Mouse (Mus musculus): ENCODE measurements around the gene Crmp1. TPM values are rescaled to one million over a fixed set of nuclear protein-coding genes. Genes with fewer than 3 reads are reported as not detected.

The Crmp1 gene
- polyA plus RNA-seq, 1 experiment from 2014 or later = 8.5 TPM

DNA sequence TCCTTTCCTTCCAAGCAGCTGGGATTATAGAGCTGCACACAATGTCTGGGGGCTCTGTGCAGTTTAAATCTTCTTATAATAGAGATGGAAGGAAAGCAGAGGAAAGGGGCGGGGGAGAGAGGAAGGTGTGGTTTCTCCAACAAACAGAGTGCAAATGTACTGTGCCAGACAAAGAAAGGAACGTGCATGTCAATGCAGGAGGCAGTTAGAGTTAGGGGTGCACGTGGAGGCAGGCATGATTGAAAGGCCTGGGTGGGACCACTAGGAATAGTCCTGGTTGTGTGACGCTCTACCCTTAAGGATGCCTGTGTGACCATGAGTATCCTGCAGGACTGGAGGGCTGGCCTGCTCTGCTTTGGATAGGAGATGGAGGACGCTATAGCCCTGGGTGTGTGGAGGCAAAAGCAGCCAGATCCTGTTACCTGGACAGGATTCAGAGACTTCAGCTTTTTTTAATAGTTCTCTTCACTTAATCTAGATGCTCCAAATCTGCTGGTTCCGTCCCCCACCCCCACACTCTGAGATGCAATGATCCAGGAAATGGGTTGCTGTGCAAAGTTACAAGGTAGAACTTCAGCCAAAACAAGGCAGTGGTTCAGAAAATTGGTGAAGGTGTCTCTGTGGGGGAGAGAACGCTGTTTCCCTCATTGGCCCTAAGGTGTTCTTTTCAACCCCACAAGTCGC, 88.9 kb downstream of the Crmp1 start:
- H3K36me3 ChIP-seq (ENCODE audit: control insufficient read depth, insufficient read depth, low read length) = 0 out of 2 replicates have a peak, but pooled peaks cover 6% of the 10 kb centered on the region
- no peak overlapping the region for H3K9ac ChIP-seq (ENCODE audit: low read length)
- no peak overlapping the region for H3K4me2 ChIP-seq (ENCODE audit: low read length)
- H3K27me3 ChIP-seq (ENCODE audit: control insufficient read depth, insufficient read depth, low read length) = peaks cover 2% of the 10 kb centered on the region; the same call in 1 of the 2 replicates
- H3K4me3 ChIP-seq (ENCODE audit: control insufficient read depth in 1 of 2, insufficient read depth in 1 of 2, low read depth in 1 of 2, low read length in 2 of 2) = no peak overlapping the region
- no peak overlapping the region for H3K27ac ChIP-seq (replicated peaks in 1 of 2; ENCODE audit: control insufficient read depth in 1 of 2, insufficient read depth in 1 of 2, low read depth in 2 of 2, low read length in 2 of 2)
- H3K4me1 ChIP-seq (ENCODE audit: control insufficient read depth in 2 of 2, insufficient read depth in 2 of 2, low read length in 2 of 2) = no peaks in the 10 kb centered on the region; a peak in 1 of 4 replicates
- no peaks in the 10 kb centered on the region for H3K9me3 ChIP-seq (ENCODE audit: control insufficient read depth, low read length)
- 77% methylated on average over 8 of the region's 8 CpGs for WGBS
- no peak for ATAC-seq (ENCODE audit: insufficient number of reproducible peaks, insufficient read depth, low FRiP score, low read depth)

DNA sequence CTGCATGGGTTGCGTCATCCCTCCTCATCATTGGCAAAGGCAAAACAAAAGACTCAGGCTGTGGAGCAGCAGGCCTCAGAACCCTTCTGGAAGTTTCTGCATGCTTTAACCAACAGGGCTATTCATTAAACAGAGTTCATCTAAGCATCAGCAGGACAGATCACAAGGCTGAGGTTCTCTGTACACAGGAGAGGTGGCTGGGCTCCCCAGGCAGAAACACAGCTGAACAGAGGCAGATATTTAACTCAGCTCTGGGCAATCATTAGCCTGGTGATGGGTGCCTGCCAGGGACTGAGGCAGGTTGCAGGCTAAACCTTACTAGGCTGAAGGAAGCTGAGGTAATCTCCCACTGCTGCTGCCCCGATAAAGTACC, 89.4 kb downstream of the Crmp1 start:
- H3K4me1 ChIP-seq (ENCODE audit: control insufficient read depth in 2 of 2, insufficient read depth in 2 of 2, low read length in 2 of 2) = peaks cover under 1 to 2% of the 10 kb centered on the region in 2 experiments; a peak in 2 of 4 replicates
- peaks cover 5% of the 10 kb centered on the region; the same call in 1 of the 2 replicates for H3K27me3 ChIP-seq (ENCODE audit: control insufficient read depth, insufficient read depth, low read length)
- H3K4me2 ChIP-seq (ENCODE audit: low read length) = no peak overlapping the region
- no peaks in the 10 kb centered on the region for H3K9me3 ChIP-seq (ENCODE audit: control insufficient read depth, low read length)
- no peak for ATAC-seq (ENCODE audit: insufficient number of reproducible peaks, insufficient read depth, low FRiP score, low read depth)
- no peak overlapping the region for H3K9ac ChIP-seq (ENCODE audit: low read length)
- no peak overlapping the region for H3K27ac ChIP-seq (replicated peaks in 1 of 2; ENCODE audit: control insufficient read depth in 1 of 2, insufficient read depth in 1 of 2, low read depth in 2 of 2, low read length in 2 of 2)
- 86% methylated on average over 2 of the region's 2 CpGs for WGBS
- no peak overlapping the region for H3K4me3 ChIP-seq (ENCODE audit: control insufficient read depth in 1 of 2, insufficient read depth in 1 of 2, low read depth in 1 of 2, low read length in 2 of 2)
- H3K36me3 ChIP-seq (ENCODE audit: control insufficient read depth, insufficient read depth, low read length) = 0 out of 2 replicates have a peak, but pooled peaks cover 1% of the 10 kb centered on the region

DNA sequence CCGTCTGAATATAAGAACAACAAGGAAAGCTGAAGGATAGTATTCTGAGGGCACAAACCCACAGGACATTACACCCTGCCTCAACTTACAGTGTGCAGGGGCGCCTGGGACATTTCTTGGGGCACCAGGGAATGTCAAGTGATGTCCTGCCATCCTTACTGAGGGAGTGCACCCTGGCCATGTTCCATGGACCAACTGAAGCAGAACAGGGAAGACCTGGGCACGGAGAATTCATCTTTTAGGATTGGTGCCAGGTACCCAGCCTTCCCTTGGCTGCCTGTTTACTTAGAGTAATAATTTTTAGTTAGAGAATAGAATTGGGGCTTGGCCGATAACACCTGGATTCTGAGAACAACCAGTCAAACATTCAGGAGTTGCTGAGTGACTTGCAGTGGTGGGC, 90.3 kb downstream of the Crmp1 start:
- 72% methylated on average over 4 of the region's 4 CpGs for WGBS
- H3K4me3 ChIP-seq (ENCODE audit: control insufficient read depth in 1 of 2, insufficient read depth in 1 of 2, low read depth in 1 of 2, low read length in 2 of 2) = no peak overlapping the region
- no peaks in the 10 kb centered on the region for H3K36me3 ChIP-seq (ENCODE audit: control insufficient read depth, insufficient read depth, low read length)
- no peak overlapping the region for H3K9ac ChIP-seq (ENCODE audit: low read length)
- no peaks in the 10 kb centered on the region for H3K9me3 ChIP-seq (ENCODE audit: control insufficient read depth, low read length)
- H3K4me1 ChIP-seq (ENCODE audit: control insufficient read depth in 2 of 2, insufficient read depth in 2 of 2, low read length in 2 of 2) = peaks cover 4 to 6% of the 10 kb centered on the region in 2 experiments; a peak in 2 of 4 replicates
- H3K27ac ChIP-seq (replicated peaks in 1 of 2; ENCODE audit: control insufficient read depth in 1 of 2, insufficient read depth in 1 of 2, low read depth in 2 of 2, low read length in 2 of 2) = no peak overlapping the region
- peaks cover 6% of the 10 kb centered on the region; the same call in 1 of the 2 replicates for H3K27me3 ChIP-seq (ENCODE audit: control insufficient read depth, insufficient read depth, low read length)
- ATAC-seq (ENCODE audit: insufficient number of reproducible peaks, insufficient read depth, low FRiP score, low read depth) = no peak
- no peak overlapping the region for H3K4me2 ChIP-seq (ENCODE audit: low read length)

- H3K36me3 ChIP-seq (ENCODE audit: control insufficient read depth, insufficient read depth, low read length) = no peaks in the 10 kb centered on the region
- no peak overlapping the region for H3K4me3 ChIP-seq (ENCODE audit: control insufficient read depth in 1 of 2, insufficient read depth in 1 of 2, low read depth in 1 of 2, low read length in 2 of 2)
- no peak overlapping the region for H3K27ac ChIP-seq (replicated peaks in 1 of 2; ENCODE audit: control insufficient read depth in 1 of 2, insufficient read depth in 1 of 2, low read depth in 2 of 2, low read length in 2 of 2)
- no peak overlapping the region for H3K4me2 ChIP-seq (ENCODE audit: low read length)
- peaks cover 16 to 24% of the 10 kb centered on the region in 2 experiments for H3K4me1 ChIP-seq (ENCODE audit: control insufficient read depth in 2 of 2, insufficient read depth in 2 of 2, low read length in 2 of 2)
- no peak overlapping the region for H3K9ac ChIP-seq (ENCODE audit: low read length)
- ATAC-seq (ENCODE audit: insufficient number of reproducible peaks, insufficient read depth, low FRiP score, low read depth) = no peak
- H3K9me3 ChIP-seq (ENCODE audit: control insufficient read depth, low read length) = no peaks in the 10 kb centered on the region
- WGBS = 83% methylated on average over 3 of the region's 3 CpGs
- H3K27me3 ChIP-seq (ENCODE audit: control insufficient read depth, insufficient read depth, low read length) = peaks cover 9% of the 10 kb centered on the region; the same call in 1 of the 2 replicates
Observed at GRCm38 (mm10) chr5:37335061-37335460, 93.3 kb downstream of the Crmp1 start.

DNA sequence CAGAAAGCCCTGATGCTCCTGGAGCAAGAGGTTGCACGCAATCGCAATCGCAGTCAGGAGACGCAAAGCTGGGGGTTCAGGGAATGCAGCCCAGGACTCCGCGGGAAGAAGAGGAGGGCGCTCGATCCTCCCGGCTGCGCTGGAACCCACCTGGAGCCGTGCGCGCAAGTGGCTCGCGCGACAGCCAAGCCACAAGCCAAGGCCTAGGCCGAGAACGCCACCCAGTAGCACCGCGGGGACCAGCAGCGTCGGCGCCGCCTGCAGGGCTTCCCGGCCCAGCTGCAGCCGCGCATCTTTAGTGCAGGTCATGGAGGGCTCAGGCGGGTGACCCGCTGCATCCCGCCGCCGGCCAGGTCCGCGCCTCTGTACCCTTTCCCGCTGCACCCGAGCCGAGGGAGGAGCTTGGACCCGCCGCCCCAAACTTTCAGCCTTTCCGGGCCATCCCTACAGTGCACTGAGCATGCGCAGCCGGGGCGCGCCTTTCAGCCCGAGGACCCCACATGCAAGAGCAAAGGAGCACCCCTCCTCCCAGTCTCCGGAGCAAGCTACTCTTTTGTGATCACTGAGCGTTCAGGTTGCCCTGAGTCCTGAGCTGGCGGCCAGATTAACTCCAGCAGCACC, 94.9 kb downstream of the Crmp1 start, which contains the start of gene Evc:
Gene Evc, minus strand, starts transcription at position 410 of the 621 bp plus-strand sequence.
- peaks cover 16 to 24% of the 10 kb centered on the region in 2 experiments for H3K4me1 ChIP-seq (ENCODE audit: control insufficient read depth in 2 of 2, insufficient read depth in 2 of 2, low read length in 2 of 2)
- no peak for ATAC-seq (ENCODE audit: insufficient number of reproducible peaks, insufficient read depth, low FRiP score, low read depth)
- WGBS = under 1% methylated on average over 39 of the region's 48 CpGs
- H3K4me3 ChIP-seq (ENCODE audit: control insufficient read depth in 1 of 2, insufficient read depth in 1 of 2, low read depth in 1 of 2, low read length in 2 of 2) = peak within 1 kb of the TSS; percentile 70 to 73
- H3K27ac ChIP-seq (replicated peaks in 1 of 2; ENCODE audit: control insufficient read depth in 1 of 2, insufficient read depth in 1 of 2, low read depth in 2 of 2, low read length in 2 of 2) = no peak within 1 kb of the TSS
- peak within 1 kb of the TSS; percentile 75 for H3K9ac ChIP-seq (ENCODE audit: low read length)
- no peaks in the 10 kb centered on the region for H3K36me3 ChIP-seq (ENCODE audit: control insufficient read depth, insufficient read depth, low read length)
- peaks cover 9% of the 10 kb centered on the region; the same call in 1 of the 2 replicates for H3K27me3 ChIP-seq (ENCODE audit: control insufficient read depth, insufficient read depth, low read length)
- peak within 1 kb of the TSS; percentile 97 for H3K4me2 ChIP-seq (ENCODE audit: low read length)
- no peaks in the 10 kb centered on the region for H3K9me3 ChIP-seq (ENCODE audit: control insufficient read depth, low read length)

- Histone ChIP-seq H3K27me3 (ENCODE audit: control insufficient read depth, insufficient read depth, low read length) (peaks cover 9% of the 10 kb centered on the region; the same call in 1 of the 2 replicates), H3K4me1 (ENCODE audit: control insufficient read depth in 2 of 2, insufficient read depth in 2 of 2, low read length in 2 of 2) (peaks cover 16 to 24% of the 10 kb centered on the region in 2 experiments), H3K27ac (replicated peaks in 1 of 2; ENCODE audit: control insufficient read depth in 1 of 2, insufficient read depth in 1 of 2, low read depth in 2 of 2, low read length in 2 of 2) (peak overlapping the region in 1 of 2 experiments; percentile 25; a peak in 2 of 4 replicates), H3K4me3 (ENCODE audit: control insufficient read depth in 1 of 2, insufficient read depth in 1 of 2, low read depth in 1 of 2, low read length in 2 of 2) (peak overlapping the region in 1 of 2 experiments; percentile 54; a peak in 2 of 4 replicates), H3K36me3 (ENCODE audit: control insufficient read depth, insufficient read depth, low read length) (no peaks in the 10 kb centered on the region), H3K4me2 (ENCODE audit: low read length) (peak overlapping the region; percentile 75), H3K9me3 (ENCODE audit: control insufficient read depth, low read length) (no peaks in the 10 kb centered on the region), H3K9ac (ENCODE audit: low read length) (peak overlapping the region; percentile 72)
- 33% methylated on average over 3 of the region's 3 CpGs for WGBS
- no peak for ATAC-seq (ENCODE audit: insufficient number of reproducible peaks, insufficient read depth, low FRiP score, low read depth)
Observed at GRCm38 (mm10) chr5:37337696-37338095, 96.0 kb downstream of the Crmp1 start.

DNA sequence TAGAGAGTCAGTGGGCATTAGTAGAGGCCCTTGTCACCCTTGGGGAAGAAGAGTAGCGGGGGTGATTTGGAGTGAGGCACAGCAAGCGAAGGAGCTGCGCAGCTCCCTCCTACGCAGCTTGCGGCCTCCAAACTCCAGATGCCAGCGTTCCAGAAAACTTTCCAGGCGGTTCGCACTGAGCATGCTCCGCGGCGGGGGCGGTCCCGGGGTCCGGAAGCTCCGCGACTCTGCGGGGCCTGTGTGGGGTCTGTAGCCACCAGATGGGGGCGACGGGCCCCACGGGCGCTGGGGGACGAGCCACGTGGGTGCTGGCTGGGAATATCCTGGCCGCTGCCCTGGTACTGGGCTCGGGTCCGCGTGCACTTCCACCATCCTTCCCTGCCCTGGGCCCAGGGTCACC, 96.5 kb downstream of the Crmp1 start, which contains the start of gene Evc2:
Gene Evc2, plus strand, starts transcription at position 212 of the 400 bp plus-strand sequence.
- peaks cover 16 to 24% of the 10 kb centered on the region in 2 experiments for H3K4me1 ChIP-seq (ENCODE audit: control insufficient read depth in 2 of 2, insufficient read depth in 2 of 2, low read length in 2 of 2)

More for the DNA sequence above, 96.5 kb downstream of the Crmp1 start, which contains the start of gene Evc2:
- ATAC-seq (ENCODE audit: insufficient number of reproducible peaks, insufficient read depth, low FRiP score, low read depth) = peak; percentile 54
- peaks cover 9% of the 10 kb centered on the region; the same call in 1 of the 2 replicates for H3K27me3 ChIP-seq (ENCODE audit: control insufficient read depth, insufficient read depth, low read length)
- no peaks in the 10 kb centered on the region for H3K9me3 ChIP-seq (ENCODE audit: control insufficient read depth, low read length)
- 0 out of 2 replicates have a peak, but pooled peaks cover 1% of the 10 kb centered on the region for H3K36me3 ChIP-seq (ENCODE audit: control insufficient read depth, insufficient read depth, low read length)
- peak within 1 kb of the TSS; percentile 75 for H3K9ac ChIP-seq (ENCODE audit: low read length)
- peak within 1 kb of the TSS; percentile 61 to 70 for H3K4me3 ChIP-seq (ENCODE audit: control insufficient read depth in 1 of 2, insufficient read depth in 1 of 2, low read depth in 1 of 2, low read length in 2 of 2)
- under 1% methylated on average over 27 of the region's 27 CpGs for WGBS
- peak within 1 kb of the TSS; percentile 25 to 64; a peak in 3 of 4 replicates for H3K27ac ChIP-seq (replicated peaks in 1 of 2; ENCODE audit: control insufficient read depth in 1 of 2, insufficient read depth in 1 of 2, low read depth in 2 of 2, low read length in 2 of 2)
- H3K4me2 ChIP-seq (ENCODE audit: low read length) = peak within 1 kb of the TSS; percentile 97
